Comparison of ENCODE assay signal across 7 mouse cellular contexts in genomic region chr5:120647814-120648491, GRCm38 (mm10). TPM values are rescaled to one million over a fixed set of nuclear protein-coding genes. Genes with fewer than 3 reads are reported as not detected.
A peak's percentile ranks its signal among the peaks of the same experiment; 100 is the strongest.
DNase-seq lines count a peak whose midpoint lies in the region; ATAC-seq and TF ChIP-seq lines count a peak whose summit lies in the region.

No protein-coding gene starts in this region.

- peaks cover 9% of the 10 kb centered on the region; the same call in 1 of the 2 replicates for H3K4me1 ChIP-seq in intestine, embryonic 14.5 days (replicated peaks; ENCODE audit: control insufficient read depth, insufficient read depth, low read length)

- 36% methylated on average over 12 of the region's 12 CpGs for WGBS in intestine, embryonic 14.5 days

- H3K27me3 ChIP-seq in intestine, embryonic 14.5 days (replicated peaks; ENCODE audit: control insufficient read depth, insufficient read depth, low read length) = peaks cover 43% of the 10 kb centered on the region

- no peak overlapping the region for H3K9ac ChIP-seq in intestine, embryonic 14.5 days (ENCODE audit: low read length)

- TF ChIP-seq CTCF in layer of hippocampus, adult 2 months (conservative IDR thresholded peaks at IDR 0.05) = peak; percentile 50

- H3K4me3 ChIP-seq in layer of hippocampus, adult 2 months = peak overlapping the region; percentile 71
- H3K4me3 ChIP-seq in intestine, embryonic 14.5 days (ENCODE audit: low read depth, low read length) = no peak overlapping the region

- H3K4me2 ChIP-seq in intestine, embryonic 14.5 days (ENCODE audit: low read length) = peak overlapping the region; percentile 48

- DNase-seq in layer of hippocampus, adult 2 months (ENCODE audit: low spot score in 2 of 2) = no peak
- no peak for DNase-seq in layer of hippocampus, adult 8-10 months (ENCODE audit: low spot score in 2 of 2)
- peak; percentile 41 for DNase-seq in T-cell, adult 2 months (ENCODE audit: low spot score)
- DNase-seq in intestine, embryonic 14.5 days (ENCODE audit: low spot score) = no peak
- DNase-seq in right cerebral cortex, postnatal 25 days = peak; percentile 60
- no peak for DNase-seq in gastrocnemius, postnatal 14 days
- DNase-seq in urinary bladder, postnatal 10 days (ENCODE audit: low spot score) = no peak

- no peaks in the 10 kb centered on the region for H3K9me3 ChIP-seq in intestine, embryonic 14.5 days (ENCODE audit: control insufficient read depth, low read length)

- intact Hi-C loops in gastrocnemius, postnatal 14 days (cut with DNase I; ENCODE audit: low total_unique reads) = no loop called here

- H3K27ac ChIP-seq in layer of hippocampus, adult 2 months = peak overlapping the region; percentile 86
- no peak overlapping the region for H3K27ac ChIP-seq in intestine, embryonic 14.5 days (ENCODE audit: low read depth)

- no peak for ATAC-seq in intestine, embryonic 14.5 days (replicated peaks; ENCODE audit: low FRiP score, low TSS enrichment, low read depth)

- no peaks in the 10 kb centered on the region for H3K36me3 ChIP-seq in intestine, embryonic 14.5 days (ENCODE audit: control insufficient read depth, insufficient read depth, low read length)

RNA-seq across cellular contexts. Expression of gene Rasal1, which starts 0.7 kb away (rescaled TPM):
- total RNA-seq in layer of hippocampus, adult 2 months (2021) = 10 to 100 TPM; 91.9 to 96.6 TPM
- total RNA-seq in layer of hippocampus, adult 8-10 months (2022) = 100 to 1,000 TPM in 2 of 4 experiments, 10 to 100 TPM in 2; 84.4 to 112 (median 96.9) TPM
- polyA plus RNA-seq in intestine, embryonic 14.5 days (2014; fragmentation: Nextera tagmentation; extraction: Ambion mirVana) = 0.15 and 0.50 TPM in 2 replicates
- total RNA-seq in gastrocnemius, postnatal 14 days (2021) = not detected

RNA-seq across cellular contexts. Expression of gene Cfap73, which starts 13.9 kb away (rescaled TPM):
- total RNA-seq in layer of hippocampus, adult 2 months (2021) = under 1 TPM in 1 of 2 experiments, not detected in 1; 0.39 TPM
- total RNA-seq in layer of hippocampus, adult 8-10 months (2022) = under 1 TPM in 2 of 4 experiments, not detected in 2; 0.50 to 0.56 TPM
- not detected in 2 replicates for polyA plus RNA-seq in intestine, embryonic 14.5 days (2014; fragmentation: Nextera tagmentation; extraction: Ambion mirVana)
- not detected for total RNA-seq in gastrocnemius, postnatal 14 days (2021)

RNA-seq across cellular contexts. Expression of gene Ddx54, which starts 35.4 kb away (rescaled TPM):
- total RNA-seq in layer of hippocampus, adult 2 months (2021) = 10 to 100 TPM; 36.8 to 37.2 TPM
- 10 to 100 TPM; 32.8 to 37.1 (median 35.7) TPM for total RNA-seq in layer of hippocampus, adult 8-10 months (2022)
- polyA plus RNA-seq in intestine, embryonic 14.5 days (2014; fragmentation: Nextera tagmentation; extraction: Ambion mirVana) = 39.3 and 41.0 TPM in 2 replicates
- total RNA-seq in gastrocnemius, postnatal 14 days (2021) = 10 to 100 TPM; 20.1 to 22.3 TPM

RNA-seq across cellular contexts. Expression of gene Rita1, which starts 35.6 kb away (rescaled TPM):
- total RNA-seq in layer of hippocampus, adult 2 months (2021) = 10 to 100 TPM; 23.7 to 28.0 TPM
- total RNA-seq in layer of hippocampus, adult 8-10 months (2022) = 10 to 100 TPM; 22.1 to 27.3 (median 24.7) TPM
- polyA plus RNA-seq in intestine, embryonic 14.5 days (2014; fragmentation: Nextera tagmentation; extraction: Ambion mirVana) = 8.1 and 9.4 TPM in 2 replicates
- total RNA-seq in gastrocnemius, postnatal 14 days (2021) = 1 to 10 TPM; 4.3 to 5.3 TPM

RNA-seq across cellular contexts. Expression of gene Iqcd, which starts 59.1 kb away (rescaled TPM):
- total RNA-seq in layer of hippocampus, adult 2 months (2021) = 1 to 10 TPM in 1 of 2 experiments, under 1 TPM in 1; 1.00 to 1.2 TPM
- 1 to 10 TPM; 1.2 to 1.6 (median 1.5) TPM for total RNA-seq in layer of hippocampus, adult 8-10 months (2022)
- polyA plus RNA-seq in intestine, embryonic 14.5 days (2014; fragmentation: Nextera tagmentation; extraction: Ambion mirVana) = 0.24 and 0.48 TPM in 2 replicates
- total RNA-seq in gastrocnemius, postnatal 14 days (2021) = under 1 TPM in 1 of 2 experiments, not detected in 1; 0.13 TPM

Comparison
In these comparisons a context has a peak if more than half of its experiments do, and no peak if none do; other contexts are left out.
1. DNase-seq: peak in T-cell, adult 2 months (single experiment) and right cerebral cortex, postnatal 25 days (single experiment); none in layer of hippocampus, adult 2 months (0 of 2), layer of hippocampus, adult 8-10 months (0 of 2), intestine, embryonic 14.5 days (single experiment), gastrocnemius, postnatal 14 days (single experiment) and urinary bladder, postnatal 10 days (single experiment).
2. RNA of gene Rasal1, which starts 0.7 kb away (total RNA-seq): 84.4 to 112 TPM in layer of hippocampus, adult 8-10 months and 91.9 to 96.6 TPM in layer of hippocampus, adult 2 months; not detected in gastrocnemius, postnatal 14 days; every median in the first group is over 10 times any median in the second.